Mouse (Mus musculus): ENCODE results near the gene Aacs.

The Aacs gene

DNA sequence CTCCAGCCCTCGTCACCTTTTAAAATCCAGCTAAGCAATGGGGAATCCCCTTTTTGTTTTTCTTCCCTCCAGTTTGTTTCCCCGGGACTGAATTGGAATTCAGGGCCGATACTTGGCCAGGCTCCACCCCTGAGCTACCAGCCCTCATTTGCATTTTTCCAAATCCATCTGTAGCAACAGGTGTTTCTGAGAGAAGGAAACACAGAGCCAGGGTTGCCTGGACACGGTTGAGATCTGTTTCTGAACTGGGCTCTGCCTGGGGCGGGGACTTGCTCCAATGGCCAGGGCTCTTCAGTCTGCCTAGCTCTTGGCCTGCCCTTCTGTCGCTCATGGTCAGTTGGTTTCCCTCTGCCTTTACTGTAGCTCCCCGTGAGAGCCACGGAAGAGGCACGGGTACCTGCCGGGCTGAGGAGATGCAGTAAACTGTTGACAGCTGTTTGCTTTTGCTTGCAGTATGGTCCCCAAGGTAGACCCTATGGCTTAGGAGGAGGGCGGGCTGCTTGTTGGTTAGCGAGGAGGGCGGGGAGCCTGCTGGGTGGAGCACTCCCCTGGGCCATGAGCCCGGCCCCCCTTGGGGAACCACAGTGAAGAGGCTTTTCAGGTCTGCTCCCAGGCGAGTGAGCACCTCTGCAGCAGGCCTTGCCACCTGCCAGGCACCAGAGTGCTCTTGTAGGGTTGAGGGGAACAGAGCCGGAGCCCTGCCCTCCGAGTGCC, 16.9 kb downstream of the Aacs start:
- no peak for DNase-seq (ENCODE audit: low spot score)

DNA sequence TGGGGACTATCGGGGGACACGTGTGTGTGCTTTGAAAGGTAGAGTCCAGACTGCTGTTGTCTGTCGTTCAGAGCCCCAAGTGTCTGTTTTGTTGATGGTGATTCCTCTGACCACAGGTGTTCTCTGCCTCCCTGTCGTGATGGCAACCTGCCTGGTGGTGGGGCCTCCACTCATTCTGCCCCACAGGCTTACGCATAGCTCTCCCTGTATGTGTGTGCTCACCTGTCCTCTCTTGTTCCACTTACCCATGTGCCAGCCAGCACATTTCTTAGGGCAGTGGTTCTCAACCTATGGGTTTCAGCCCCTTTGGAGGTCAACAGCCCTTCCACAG, 17.4 kb downstream of the Aacs start:
- DNase-seq (ENCODE audit: low spot score), result no peak

- DNase-seq (ENCODE audit: low spot score), result no peak
Observed at GRCm38 (mm10) chr5:125495655-125496054, 20.0 kb downstream of the Aacs start.

- peak; percentile 13 for DNase-seq (ENCODE audit: low spot score)
Observed at GRCm38 (mm10) chr5:125497821-125498600, 22.4 kb downstream of the Aacs start.

DNA sequence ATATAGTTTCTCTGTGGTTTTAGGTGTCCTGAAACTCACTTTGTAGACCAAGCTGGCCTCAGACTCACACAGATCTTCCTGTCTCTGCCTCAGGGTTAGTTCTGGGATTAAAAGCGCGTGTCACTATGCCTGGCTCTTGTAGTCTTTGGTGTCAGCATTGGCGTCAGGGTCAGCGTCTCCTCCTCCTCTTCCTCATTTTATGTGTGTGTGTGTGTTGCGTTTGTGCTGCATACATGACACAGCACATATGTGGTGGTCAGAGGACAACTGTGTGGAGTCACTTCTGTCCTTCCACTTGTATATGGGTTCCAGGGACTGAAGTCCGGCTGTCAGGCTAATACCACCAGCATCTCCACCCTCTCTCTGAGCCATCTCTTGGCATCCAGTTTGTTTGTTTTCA, 25.9 kb downstream of the Aacs start:
- DNase-seq (ENCODE audit: low spot score), result no peak

- DNase-seq (ENCODE audit: low spot score), result no peak
Observed at GRCm38 (mm10) chr5:125502186-125502585, 26.6 kb downstream of the Aacs start.

DNA sequence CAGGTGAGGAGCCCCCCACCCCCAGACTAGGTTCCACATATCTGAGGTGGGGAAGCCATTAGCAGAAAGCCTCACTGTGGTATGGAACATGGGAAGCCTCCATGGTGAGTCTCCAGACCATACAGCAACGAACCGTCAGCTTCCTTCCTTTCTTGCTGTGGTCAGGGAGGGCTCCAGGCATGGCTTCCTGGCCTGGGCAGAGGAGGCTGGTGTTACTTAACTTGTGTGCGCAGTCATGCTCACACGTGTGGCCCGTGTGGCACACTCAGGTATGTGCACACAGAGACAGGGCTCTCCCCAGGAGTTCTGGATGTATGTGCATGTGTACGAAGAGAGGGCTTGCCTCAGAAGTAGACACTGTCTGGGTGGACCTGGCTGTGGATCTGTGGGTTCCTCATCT, 28.0 kb downstream of the Aacs start:
- no peak for DNase-seq (ENCODE audit: low spot score)

DNA sequence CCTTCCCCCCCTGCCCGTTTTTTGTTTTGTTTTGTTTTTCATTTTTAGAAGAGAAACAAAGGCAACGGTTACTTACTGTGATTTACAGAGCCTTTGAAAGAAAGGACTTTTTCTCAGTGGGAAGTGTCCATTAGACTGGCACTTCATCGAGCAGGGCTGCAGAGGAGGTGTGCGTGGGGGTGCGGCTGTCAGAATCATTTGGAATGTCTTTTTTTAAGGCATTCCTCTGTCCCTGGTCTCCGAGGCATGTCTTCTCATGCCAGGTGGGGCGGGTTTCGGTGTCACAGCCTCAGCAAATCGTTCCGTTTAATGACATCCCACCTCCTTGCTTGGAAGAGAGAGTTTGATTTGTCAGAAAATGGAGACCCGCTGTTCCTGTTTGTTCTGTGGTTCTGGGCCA, 29.1 kb downstream of the Aacs start:
- no peak for DNase-seq (ENCODE audit: low spot score)

- no peak for DNase-seq (ENCODE audit: low spot score)
Observed at GRCm38 (mm10) chr5:125505968-125506367, 30.4 kb downstream of the Aacs start.

DNA sequence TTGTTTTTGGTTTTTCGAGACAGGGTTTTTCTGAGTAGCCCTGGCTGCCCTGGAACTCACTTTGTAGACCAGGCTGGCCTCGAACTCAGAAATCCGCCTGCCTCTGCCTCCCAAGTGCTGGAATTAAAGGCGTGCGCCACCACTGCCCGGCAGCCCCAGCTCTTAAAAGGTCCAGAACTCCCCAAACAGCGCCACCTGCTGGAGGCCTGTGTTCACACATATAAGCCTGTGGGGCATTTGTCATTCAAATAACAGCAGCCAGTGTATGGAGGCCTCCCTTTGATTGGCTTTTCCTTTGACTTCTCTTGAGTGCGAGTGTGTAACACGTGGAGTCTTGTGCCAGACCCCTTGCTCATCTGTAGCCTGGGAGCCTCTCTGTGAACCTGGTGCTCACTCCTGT, 32.0 kb downstream of the Aacs start:
- no peak for DNase-seq (ENCODE audit: low spot score)

GRCm38 (mm10) chr5:125508006-125508405, 32.4 kb downstream of the Aacs start:
- no peak for DNase-seq (ENCODE audit: low spot score)

DNA sequence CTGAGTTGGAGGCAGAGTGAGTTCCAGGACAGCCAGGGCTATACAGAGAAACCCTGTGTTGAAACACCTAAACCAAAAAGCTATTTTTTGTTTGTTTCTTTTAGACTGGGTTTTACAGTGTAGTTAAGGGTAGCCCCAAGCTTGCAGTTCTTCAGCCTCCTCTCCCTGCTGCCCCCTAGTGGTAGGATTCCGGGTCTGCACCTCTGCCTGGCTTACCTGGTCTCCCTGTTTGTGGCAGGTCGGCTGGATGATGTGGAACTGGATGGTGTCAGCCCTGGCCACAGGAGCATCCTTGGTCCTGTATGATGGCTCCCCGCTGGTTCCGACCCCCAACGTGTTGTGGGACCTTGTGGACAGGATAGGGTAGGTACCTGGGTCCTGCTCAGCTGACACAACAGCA, 33.9 kb downstream of the Aacs start:
- DNase-seq (ENCODE audit: low spot score), result no peak

DNA sequence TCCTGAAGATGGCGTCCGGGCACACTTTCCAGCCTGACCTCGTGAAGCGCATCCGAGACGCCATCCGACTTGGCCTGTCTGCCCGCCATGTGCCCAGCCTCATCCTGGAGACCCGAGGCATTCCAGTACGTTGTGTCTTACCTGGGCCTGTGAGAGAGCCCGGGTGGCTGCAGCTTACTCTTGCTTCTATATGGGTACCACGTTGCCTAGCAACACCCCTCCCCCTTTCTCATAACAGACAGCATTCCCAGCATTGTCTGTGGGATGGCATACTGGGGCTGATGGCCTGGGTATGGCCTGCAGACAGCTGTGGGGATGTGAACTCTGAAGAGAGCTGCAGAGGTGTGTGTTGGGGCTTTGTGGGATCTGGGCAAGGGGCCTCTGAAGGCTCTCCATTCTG, 39.4 kb downstream of the Aacs start:
- no peak for DNase-seq (ENCODE audit: low spot score)

DNA sequence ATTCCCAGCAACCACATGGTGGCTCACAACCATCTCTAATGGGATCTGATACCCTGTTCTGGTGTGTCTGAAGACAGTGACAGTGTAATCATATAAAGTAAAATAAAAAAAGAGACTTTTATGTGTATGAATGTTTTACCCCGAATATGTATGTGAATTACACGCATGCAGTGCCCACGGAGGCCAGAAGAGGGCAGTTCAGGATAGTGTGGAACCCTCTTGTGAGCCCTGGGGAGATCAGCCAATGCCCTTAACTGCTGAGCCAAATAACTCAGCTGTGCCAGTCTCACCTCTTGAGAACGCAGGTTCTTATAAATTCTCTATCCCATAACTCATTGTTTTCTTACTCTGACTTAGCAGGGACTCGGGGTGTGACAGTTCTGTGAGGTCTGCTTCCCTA, 43.0 kb downstream of the Aacs start:
- DNase-seq (ENCODE audit: low spot score), result no peak

DNA sequence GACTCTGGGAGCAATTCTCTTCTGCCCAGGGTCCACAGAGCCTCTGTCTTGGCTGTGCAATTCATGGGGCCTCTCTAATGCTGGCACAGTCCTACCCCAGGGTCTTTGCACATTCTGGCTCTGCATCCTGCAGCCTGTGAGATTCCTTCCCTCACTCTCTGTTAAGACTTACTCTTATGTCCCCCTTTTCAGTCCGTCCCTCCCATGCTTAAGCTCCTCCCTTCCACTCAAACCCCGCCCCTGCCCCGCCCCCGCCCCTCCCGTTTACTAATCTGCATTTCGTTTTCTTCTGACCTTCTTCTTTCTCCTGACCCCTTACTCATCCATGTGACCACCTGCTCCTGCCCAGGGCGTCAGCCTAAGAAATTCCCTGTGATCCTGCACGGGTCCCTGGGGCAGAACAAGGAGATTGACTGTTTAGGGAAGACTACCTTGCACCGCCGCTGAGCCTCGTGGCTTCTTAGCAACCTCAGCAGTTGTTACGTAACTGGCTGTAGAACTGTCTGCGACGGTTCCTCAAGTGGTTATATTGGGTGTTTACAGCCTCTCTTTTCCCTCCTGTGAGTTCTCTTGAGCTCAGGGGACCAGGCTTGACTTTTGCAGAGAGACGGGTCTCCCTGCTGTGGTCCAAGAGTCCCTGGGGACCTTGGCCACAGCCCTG, 45.4 kb downstream of the Aacs start:
- no peak for DNase-seq (ENCODE audit: low spot score)

GRCm38 (mm10) chr5:125523361-125523760, 47.7 kb downstream of the Aacs start:
- no peak for DNase-seq (ENCODE audit: low spot score)

DNA sequence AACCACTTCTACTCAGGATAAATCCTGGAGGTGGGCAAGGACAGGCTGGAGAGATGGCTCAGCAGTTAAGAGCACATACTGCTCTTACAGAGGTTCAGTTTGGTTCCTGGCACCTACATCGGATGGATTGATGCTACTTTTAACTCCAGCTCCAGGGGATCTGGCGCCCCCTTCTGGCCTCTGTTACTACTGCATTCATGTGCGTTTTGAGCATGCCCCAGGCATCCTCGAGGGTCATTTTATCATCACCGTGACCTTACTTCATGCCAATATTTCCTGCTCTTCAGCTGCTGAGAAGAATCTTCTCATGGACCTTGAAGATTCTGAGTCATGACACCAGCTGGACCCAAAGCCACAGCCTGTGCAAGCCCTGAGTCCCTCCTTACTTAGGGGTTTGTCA, 49.9 kb downstream of the Aacs start:
- DNase-seq (ENCODE audit: low spot score), result no peak

- DNase-seq (ENCODE audit: low spot score), result no peak
Observed at GRCm38 (mm10) chr5:125526464-125526863, 50.9 kb downstream of the Aacs start.

DNA sequence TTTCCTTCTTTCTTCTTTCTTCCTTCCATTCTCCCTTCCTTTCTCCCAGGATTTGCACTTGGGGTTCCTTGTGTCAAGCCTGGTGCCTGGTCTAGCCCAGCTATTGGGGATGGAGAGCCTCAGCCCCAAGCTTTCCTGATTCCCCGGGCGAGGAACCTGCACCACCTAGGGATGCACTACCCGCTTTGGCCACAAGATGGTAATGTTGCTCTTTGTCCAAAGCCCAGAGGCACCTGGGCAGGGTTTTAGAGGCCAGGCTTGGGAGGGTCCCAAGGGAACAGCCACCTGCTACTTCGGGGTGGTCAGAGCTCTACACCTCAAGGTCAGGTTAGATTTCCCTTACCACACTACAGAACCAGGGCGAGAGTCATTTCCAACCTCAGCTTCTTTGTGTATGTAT, 53.5 kb downstream of the Aacs start:
- DNase-seq (ENCODE audit: low spot score), result peak; percentile 49

GRCm38 (mm10) chr5:125531634-125532033, 56.0 kb downstream of the Aacs start, which contains the start of gene Tmem132b:
TSS of gene Tmem132b (plus strand) at chr5:125531774.
- no peak for DNase-seq (ENCODE audit: low spot score)

DNA sequence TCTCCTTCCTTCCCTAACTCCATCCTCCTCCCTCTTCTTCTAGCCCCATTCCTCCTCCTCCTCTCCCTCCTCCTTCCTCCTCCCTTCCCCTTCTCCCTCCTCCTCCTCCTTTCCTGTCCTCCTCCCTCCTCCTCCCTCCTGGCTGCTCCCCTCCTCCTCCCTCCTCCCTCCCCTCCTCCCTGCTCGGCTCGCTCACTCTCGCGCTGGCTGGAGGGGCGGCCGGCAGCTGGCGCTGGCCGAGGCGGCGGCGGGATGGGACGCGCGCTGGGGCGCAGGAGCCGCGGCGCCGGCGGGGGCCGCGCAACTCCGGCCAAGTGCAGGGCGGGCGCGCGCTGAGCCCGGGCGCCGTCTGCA, 56.6 kb downstream of the Aacs start:
- no peak for DNase-seq (ENCODE audit: low spot score)

DNA sequence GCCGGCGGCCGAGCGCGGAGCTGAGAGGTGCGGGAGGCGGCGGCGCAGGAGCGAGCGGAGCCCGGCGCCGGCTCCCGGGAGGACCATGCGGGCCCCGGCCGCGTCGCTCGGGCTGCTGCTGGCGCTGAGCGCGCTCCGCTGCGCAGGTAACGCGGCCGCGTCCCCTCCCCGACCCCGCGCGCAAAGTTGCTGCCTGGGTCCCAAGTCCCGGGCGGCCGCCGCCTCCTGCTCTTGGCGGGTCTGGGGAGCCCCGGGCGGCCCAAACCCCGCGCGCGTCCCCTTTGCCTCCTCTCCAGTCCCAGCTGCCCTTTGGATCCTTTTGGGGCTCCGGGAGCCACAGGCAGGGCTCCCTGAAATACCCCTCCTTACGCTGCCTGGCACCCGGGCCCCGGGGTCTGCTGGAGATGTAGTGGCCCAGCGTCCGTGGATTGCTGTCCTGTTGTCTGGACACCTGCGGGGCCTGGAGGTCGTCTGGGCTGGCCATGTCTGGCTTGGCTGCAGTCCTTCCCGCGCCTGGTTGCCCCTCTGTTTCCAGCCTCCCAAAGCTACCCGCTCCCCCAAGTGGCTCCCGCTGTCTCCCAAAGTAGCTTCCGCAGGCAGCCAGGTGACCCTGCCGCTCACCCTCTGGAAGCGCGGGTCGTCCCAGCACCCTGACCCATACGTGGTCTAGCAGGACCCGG, 57.1 kb downstream of the Aacs start:
- DNase-seq (ENCODE audit: low spot score), result no peak

All from ovary, postnatal 10 days (tissue).